Mouse (Mus musculus) thymus, adult 2 months (tissue): Measurements from ENCODE around the gene Gbp2.

Experiments
- CTCF ChIP-seq: fragments of 200-500 bp; IDR thresholded peaks from 2 replicates; pipeline ENCODE4 v1.5.1; 2012; ENCODE audit warnings: mild to moderate bottlenecking, control low read depth, low read length, moderate library complexity, borderline replicate concordance; ENCODE audit not compliant: control insufficient read depth, poor library complexity, insufficient read depth; ENCODE audit errors: extremely low read depth
- POLR2A ChIP-seq: fragments of 200-500 bp; IDR thresholded peaks from 2 replicates; pipeline ENCODE4 v1.6.1; 2012; ENCODE audit warnings: mild to moderate bottlenecking, low read length, control low read depth, moderate library complexity; ENCODE audit not compliant: control insufficient read depth, poor library complexity, insufficient read depth; ENCODE audit errors: extremely low read depth

DNA sequence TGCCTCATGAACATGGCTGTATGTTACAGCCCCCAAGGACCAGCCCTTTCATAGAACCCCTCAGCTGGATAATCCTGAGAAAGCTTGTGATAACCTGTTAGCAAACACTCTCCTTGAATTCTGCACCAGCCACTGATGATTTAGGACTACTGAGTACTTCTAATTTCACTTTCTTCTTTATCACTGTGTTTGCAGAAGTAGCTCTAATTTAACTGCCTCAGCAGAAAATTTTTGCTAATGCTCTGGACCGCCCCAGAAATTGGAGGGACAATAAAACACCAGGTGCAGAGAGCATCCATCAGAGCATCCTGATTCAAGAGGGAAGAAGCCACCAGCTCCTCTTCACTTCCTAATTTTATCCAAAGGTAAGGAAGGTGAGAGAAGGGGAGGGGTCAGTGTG, 25.9 kb upstream of the Gbp2 start, which contains the start of gene Gbp2b:
- TF ChIP-seq POLR2A: no peak
- TF ChIP-seq CTCF: no peak
